Mouse (Mus musculus): ENCODE measurements around the gene Gnas.

- TF ChIP-seq CTCF (IDR thresholded peaks at IDR 0.05; ENCODE audit: control insufficient read depth, insufficient read depth, insufficient replicate concordance, low read depth, low read length) (no peak), POLR2A (IDR thresholded peaks at IDR 0.05; ENCODE audit: control insufficient read depth, low read depth, low read length) (peak; percentile 93)
Observed at GRCm38 (mm10) chr2:174295175-174295899, 11.2 kb downstream of the Gnas start.
